In genomic region chr8:124780236-124780635, GRCm38 (mm10) we compare ENCODE assay signal across 9 mouse cellular contexts. TPM values are rescaled to one million over a fixed set of nuclear protein-coding genes. Genes with fewer than 3 reads are reported as not detected.
DNase-seq lines count a peak whose midpoint lies in the region; ATAC-seq lines count a peak whose summit lies in the region.
"Had no signal": no experiment of that assay in that cellular context is flagged by ENCODE, and none has a peak within 500 bp of the region (broad histone marks: within the 10 kb centered on the region; RNA-seq: fewer than 3 reads in every experiment).

No protein-coding gene starts in this region.

- no peak for DNase-seq in forebrain, embryonic 11.5 days (ENCODE audit: low spot score)
- peak; percentile 74 for DNase-seq in 3T3-L1 (ENCODE audit: low read depth, low spot score)
- DNase-seq in cerebellum, adult 9-11 months: peak; percentile 81
- peak; percentile 77 for DNase-seq in midbrain, embryonic 14.5 days
- DNase-seq in spleen, postnatal 36 days (ENCODE audit: low spot score in 2 of 2): no peak
- DNase-seq in urinary bladder, postnatal 4 days (ENCODE audit: low spot score in 2 of 2): no peak

- peaks cover 10% of the 10 kb centered on the region for H3K4me1 ChIP-seq in forebrain, embryonic 13.5 days
- no peaks in the 10 kb centered on the region for H3K4me1 ChIP-seq in forebrain, embryonic 11.5 days (replicated peaks; ENCODE audit: control insufficient read depth, insufficient read depth, low read length)
- peaks cover 20 to 26% of the 10 kb centered on the region in 2 experiments for H3K4me1 ChIP-seq in heart, embryonic 14.5 days (ENCODE audit: control insufficient read depth in 2 of 2, insufficient read depth in 2 of 2, low read length in 2 of 2)
- peaks cover 10% of the 10 kb centered on the region; the same call in 1 of the 2 replicates for H3K4me1 ChIP-seq in midbrain, embryonic 14.5 days (ENCODE audit: control insufficient read depth, insufficient read depth, low read length)

- H3K9ac ChIP-seq in forebrain, embryonic 13.5 days: peak overlapping the region; percentile 10; the same call in 1 of the 2 replicates
- no peak overlapping the region for H3K9ac ChIP-seq in forebrain, embryonic 11.5 days (ENCODE audit: low read length)
- H3K9ac ChIP-seq in heart, embryonic 14.5 days (ENCODE audit: low read length): peak overlapping the region; percentile 46
- H3K9ac ChIP-seq in midbrain, embryonic 14.5 days (replicated peaks; ENCODE audit: low read length): no peak overlapping the region; the same call in 1 of the 2 replicates

- peak; percentile 55; the same call in 1 of the 2 replicates for ATAC-seq in forebrain, embryonic 13.5 days
- ATAC-seq in forebrain, embryonic 11.5 days (replicated peaks; ENCODE audit: low FRiP score): no peak
- peak; percentile 85 for ATAC-seq in heart, embryonic 14.5 days (ENCODE audit: insufficient number of reproducible peaks, insufficient read depth, low FRiP score, low read depth)
- peak; percentile 62; the same call in 1 of the 2 replicates for ATAC-seq in midbrain, embryonic 14.5 days (ENCODE audit: low FRiP score, low TSS enrichment)

- H3K27ac ChIP-seq in forebrain, embryonic 13.5 days: peak overlapping the region; percentile 60
- H3K27ac ChIP-seq in forebrain, embryonic 11.5 days (ENCODE audit: low read depth, low read length): no peak overlapping the region
- H3K27ac ChIP-seq in heart, embryonic 14.5 days (replicated peaks in 1 of 2; ENCODE audit: control insufficient read depth in 1 of 2, insufficient read depth in 1 of 2, low read depth in 2 of 2, low read length in 2 of 2): peak overlapping the region; percentile 90 to 91
- peak overlapping the region; percentile 70 for H3K27ac ChIP-seq in midbrain, embryonic 14.5 days (replicated peaks; ENCODE audit: low read depth, low read length)

- no peak overlapping the region for H3K4me2 ChIP-seq in forebrain, embryonic 13.5 days
- H3K4me2 ChIP-seq in forebrain, embryonic 11.5 days (ENCODE audit: low read depth, low read length, severe bottlenecking): no peak overlapping the region
- peak overlapping the region; percentile 37 for H3K4me2 ChIP-seq in heart, embryonic 14.5 days (ENCODE audit: low read length)
- 0 out of 2 replicates have a peak overlapping the region, but pooled peaks have one; percentile 7 for H3K4me2 ChIP-seq in midbrain, embryonic 14.5 days (ENCODE audit: low read length)

- 14% methylated on average over 7 of the region's 7 CpGs for WGBS in forebrain, embryonic 13.5 days
- WGBS in forebrain, embryonic 11.5 days: 29% methylated on average over 7 of the region's 7 CpGs
- WGBS in heart, embryonic 14.5 days: under 1% methylated on average over 7 of the region's 7 CpGs
- WGBS in midbrain, embryonic 14.5 days: 13% methylated on average over 7 of the region's 7 CpGs

- peaks cover 12% of the 10 kb centered on the region; the same call in 1 of the 2 replicates for H3K27me3 ChIP-seq in forebrain, embryonic 13.5 days
- H3K27me3 ChIP-seq in forebrain, embryonic 11.5 days (ENCODE audit: control insufficient read depth, insufficient read depth, low read length): no peaks in the 10 kb centered on the region
- no peaks in the 10 kb centered on the region for H3K27me3 ChIP-seq in heart, embryonic 14.5 days (ENCODE audit: control insufficient read depth, insufficient read depth, low read length)
- no peaks in the 10 kb centered on the region for H3K27me3 ChIP-seq in midbrain, embryonic 14.5 days (ENCODE audit: control insufficient read depth, insufficient read depth, low read length)

- no peak overlapping the region for H3K4me3 ChIP-seq in forebrain, embryonic 13.5 days
- H3K4me3 ChIP-seq in forebrain, embryonic 11.5 days (ENCODE audit: low read depth, low read length): no peak overlapping the region
- no peak overlapping the region for H3K4me3 ChIP-seq in heart, embryonic 14.5 days (ENCODE audit: control insufficient read depth in 1 of 2, insufficient read depth in 1 of 2, low read depth in 1 of 2, low read length in 2 of 2)
- no peak overlapping the region for H3K4me3 ChIP-seq in midbrain, embryonic 14.5 days (replicated peaks; ENCODE audit: low read depth, low read length)

- no peaks in the 10 kb centered on the region for H3K9me3 ChIP-seq in forebrain, embryonic 13.5 days (replicated peaks)
- no peaks in the 10 kb centered on the region for H3K9me3 ChIP-seq in forebrain, embryonic 11.5 days (ENCODE audit: control insufficient read depth, low read length)
- H3K9me3 ChIP-seq in heart, embryonic 14.5 days (ENCODE audit: control insufficient read depth, low read length): no peaks in the 10 kb centered on the region
- H3K9me3 ChIP-seq in midbrain, embryonic 14.5 days (ENCODE audit: control insufficient read depth, low read length): no peaks in the 10 kb centered on the region

- no peaks in the 10 kb centered on the region for H3K36me3 ChIP-seq in forebrain, embryonic 13.5 days (ENCODE audit: poor library complexity, severe bottlenecking)
- H3K36me3 ChIP-seq in forebrain, embryonic 11.5 days (ENCODE audit: control insufficient read depth, insufficient read depth, low read length): no peaks in the 10 kb centered on the region
- no peaks in the 10 kb centered on the region for H3K36me3 ChIP-seq in heart, embryonic 14.5 days (ENCODE audit: control insufficient read depth, insufficient read depth, low read length)
- no peaks in the 10 kb centered on the region for H3K36me3 ChIP-seq in midbrain, embryonic 14.5 days (ENCODE audit: control insufficient read depth, insufficient read depth, low read length)

RNA-seq across cellular contexts. Expression of gene Trim67, which starts 12.7 kb away (rescaled TPM):
- polyA plus RNA-seq in forebrain, embryonic 13.5 days (2015; fragmentation: Nextera tagmentation; extraction: Ambion mirVana): 9.4 and 9.8 TPM in 2 replicates
- polyA plus RNA-seq in forebrain, embryonic 11.5 days (2014; fragmentation: Nextera tagmentation; extraction: Ambion mirVana): 2.2 and 2.7 TPM in 2 replicates
- 0.16 and 0.22 TPM in 2 replicates for polyA plus RNA-seq in heart, embryonic 14.5 days (2014; fragmentation: Nextera tagmentation; extraction: Ambion mirVana)
- polyA plus RNA-seq in midbrain, embryonic 14.5 days (2014; fragmentation: Nextera tagmentation; extraction: Ambion mirVana): 31.1 and 31.9 TPM in 2 replicates
- polyA plus RNA-seq: C2C12 had no signal

RNA-seq across cellular contexts. Expression of gene Fam89a, which starts 28.6 kb away (rescaled TPM):
- polyA plus RNA-seq in forebrain, embryonic 13.5 days (2015; fragmentation: Nextera tagmentation; extraction: Ambion mirVana): 0.34 and 0.36 TPM in 2 replicates
- polyA plus RNA-seq in forebrain, embryonic 11.5 days (2014; fragmentation: Nextera tagmentation; extraction: Ambion mirVana): 1.2 and 1.4 TPM in 2 replicates
- 1.2 and 1.7 TPM in 2 replicates for polyA plus RNA-seq in heart, embryonic 14.5 days (2014; fragmentation: Nextera tagmentation; extraction: Ambion mirVana)
- 0.21 and 0.32 TPM in 2 replicates for polyA plus RNA-seq in midbrain, embryonic 14.5 days (2014; fragmentation: Nextera tagmentation; extraction: Ambion mirVana)

RNA-seq across cellular contexts. Expression of gene Arv1, which starts 58.3 kb away (rescaled TPM):
- polyA plus RNA-seq in forebrain, embryonic 13.5 days (2015; fragmentation: Nextera tagmentation; extraction: Ambion mirVana): 29.9 and 36.0 TPM in 2 replicates
- polyA plus RNA-seq in forebrain, embryonic 11.5 days (2014; fragmentation: Nextera tagmentation; extraction: Ambion mirVana): 34.1 and 38.2 TPM in 2 replicates
- polyA plus RNA-seq in heart, embryonic 14.5 days (2014; fragmentation: Nextera tagmentation; extraction: Ambion mirVana): 14.0 and 17.3 TPM in 2 replicates
- 36.1 and 39.0 TPM in 2 replicates for polyA plus RNA-seq in midbrain, embryonic 14.5 days (2014; fragmentation: Nextera tagmentation; extraction: Ambion mirVana)

RNA-seq across cellular contexts. Expression of gene Ttc13, which starts 58.5 kb away (rescaled TPM):
- 48.4 and 54.8 TPM in 2 replicates for polyA plus RNA-seq in forebrain, embryonic 13.5 days (2015; fragmentation: Nextera tagmentation; extraction: Ambion mirVana)
- polyA plus RNA-seq in forebrain, embryonic 11.5 days (2014; fragmentation: Nextera tagmentation; extraction: Ambion mirVana): 60.3 and 63.2 TPM in 2 replicates
- polyA plus RNA-seq in heart, embryonic 14.5 days (2014; fragmentation: Nextera tagmentation; extraction: Ambion mirVana): 30.5 and 34.1 TPM in 2 replicates
- 56.3 and 70.9 TPM in 2 replicates for polyA plus RNA-seq in midbrain, embryonic 14.5 days (2014; fragmentation: Nextera tagmentation; extraction: Ambion mirVana)

Comparison
In these comparisons a context has a peak if more than half of its experiments do, and no peak if none do; other contexts are left out.
1. H3K9ac ChIP-seq: peak in forebrain, embryonic 13.5 days (single experiment) and heart, embryonic 14.5 days (single experiment); none in forebrain, embryonic 11.5 days (single experiment) and midbrain, embryonic 14.5 days (single experiment).
2. H3K4me2 ChIP-seq: peak in heart, embryonic 14.5 days (single experiment) and midbrain, embryonic 14.5 days (single experiment); none in forebrain, embryonic 13.5 days (single experiment) and forebrain, embryonic 11.5 days (single experiment).
3. DNase-seq: peak in 3T3-L1 (single experiment), cerebellum, adult 9-11 months (single experiment) and midbrain, embryonic 14.5 days (single experiment); none in forebrain, embryonic 11.5 days (single experiment), spleen, postnatal 36 days (0 of 2) and urinary bladder, postnatal 4 days (0 of 2).